Mouse (Mus musculus): ENCODE measurements around the gene Slc1a2. TPM values are rescaled to one million over a fixed set of nuclear protein-coding genes. Genes with fewer than 3 reads are reported as not detected.

The Slc1a2 gene
- polyA plus RNA-seq, 1 experiment, result 0.90 TPM

GRCm38 (mm10) chr2:102730386-102730785, 71.9 kb downstream of the Slc1a2 start:
- Histone ChIP-seq H3K27ac (ENCODE audit: insufficient read depth, low read length) (no peak overlapping the region), H3K4me3 (ENCODE audit: insufficient read depth, low read length) (no peak overlapping the region), H3K4me1 (ENCODE audit: control insufficient read depth, insufficient read depth, low read length) (no peaks in the 10 kb centered on the region)
- no peak for TF ChIP-seq CTCF (IDR thresholded peaks at IDR 0.05; ENCODE audit: borderline replicate concordance, insufficient read depth, low read length)
- TF ChIP-seq POLR2A (IDR thresholded peaks at IDR 0.05; ENCODE audit: low read depth, low read length), result no peak

GRCm38 (mm10) chr2:102730788-102731187, 72.3 kb downstream of the Slc1a2 start:
- TF ChIP-seq CTCF (IDR thresholded peaks at IDR 0.05; ENCODE audit: borderline replicate concordance, insufficient read depth, low read length) (no peak), POLR2A (IDR thresholded peaks at IDR 0.05; ENCODE audit: low read depth, low read length) (no peak)
- Histone ChIP-seq H3K4me1 (ENCODE audit: control insufficient read depth, insufficient read depth, low read length) (no peaks in the 10 kb centered on the region), H3K27ac (ENCODE audit: insufficient read depth, low read length) (no peak overlapping the region), H3K4me3 (ENCODE audit: insufficient read depth, low read length) (no peak overlapping the region)

GRCm38 (mm10) chr2:102733128-102733527, 74.7 kb downstream of the Slc1a2 start:
- no peak overlapping the region for H3K27ac ChIP-seq (ENCODE audit: insufficient read depth, low read length)
- H3K4me3 ChIP-seq (ENCODE audit: insufficient read depth, low read length), result no peak overlapping the region
- TF ChIP-seq POLR2A (IDR thresholded peaks at IDR 0.05; ENCODE audit: low read depth, low read length) (no peak), CTCF (IDR thresholded peaks at IDR 0.05; ENCODE audit: borderline replicate concordance, insufficient read depth, low read length) (no peak)
- no peaks in the 10 kb centered on the region for H3K4me1 ChIP-seq (ENCODE audit: control insufficient read depth, insufficient read depth, low read length)

- no peaks in the 10 kb centered on the region for H3K4me1 ChIP-seq (ENCODE audit: control insufficient read depth, insufficient read depth, low read length)
- H3K27ac ChIP-seq (ENCODE audit: insufficient read depth, low read length), result no peak overlapping the region
- TF ChIP-seq POLR2A (IDR thresholded peaks at IDR 0.05; ENCODE audit: low read depth, low read length), result no peak
- TF ChIP-seq CTCF (IDR thresholded peaks at IDR 0.05; ENCODE audit: borderline replicate concordance, insufficient read depth, low read length), result no peak
These were observed 75.6 kb downstream of the Slc1a2 start for GRCm38 (mm10) chr2:102734055-102734454.

GRCm38 (mm10) chr2:102735031-102735430, 76.6 kb downstream of the Slc1a2 start:
- H3K4me3 ChIP-seq (ENCODE audit: insufficient read depth, low read length), result no peak overlapping the region
- H3K4me1 ChIP-seq (ENCODE audit: control insufficient read depth, insufficient read depth, low read length), result no peaks in the 10 kb centered on the region
- no peak for TF ChIP-seq POLR2A (IDR thresholded peaks at IDR 0.05; ENCODE audit: low read depth, low read length)
- no peak for TF ChIP-seq CTCF (IDR thresholded peaks at IDR 0.05; ENCODE audit: borderline replicate concordance, insufficient read depth, low read length)
- no peak overlapping the region for H3K27ac ChIP-seq (ENCODE audit: insufficient read depth, low read length)

More at GRCm38 (mm10) chr2:102734055-102734454, 75.6 kb downstream of the Slc1a2 start:
- H3K4me3 ChIP-seq (ENCODE audit: insufficient read depth, low read length), result no peak overlapping the region

GRCm38 (mm10) chr2:102735811-102736210, 77.4 kb downstream of the Slc1a2 start:
- Histone ChIP-seq H3K4me1 (ENCODE audit: control insufficient read depth, insufficient read depth, low read length) (no peaks in the 10 kb centered on the region), H3K27ac (ENCODE audit: insufficient read depth, low read length) (no peak overlapping the region), H3K4me3 (ENCODE audit: insufficient read depth, low read length) (no peak overlapping the region)
- TF ChIP-seq POLR2A (IDR thresholded peaks at IDR 0.05; ENCODE audit: low read depth, low read length) (no peak), CTCF (IDR thresholded peaks at IDR 0.05; ENCODE audit: borderline replicate concordance, insufficient read depth, low read length) (no peak)

- Histone ChIP-seq H3K4me3 (ENCODE audit: insufficient read depth, low read length) (no peak overlapping the region), H3K27ac (ENCODE audit: insufficient read depth, low read length) (no peak overlapping the region), H3K4me1 (ENCODE audit: control insufficient read depth, insufficient read depth, low read length) (no peaks in the 10 kb centered on the region)
- TF ChIP-seq POLR2A (IDR thresholded peaks at IDR 0.05; ENCODE audit: low read depth, low read length) (no peak), CTCF (IDR thresholded peaks at IDR 0.05; ENCODE audit: borderline replicate concordance, insufficient read depth, low read length) (no peak)
These were observed 78.0 kb downstream of the Slc1a2 start for GRCm38 (mm10) chr2:102736490-102736889.

- no peak overlapping the region for H3K4me3 ChIP-seq (ENCODE audit: insufficient read depth, low read length)
- no peak overlapping the region for H3K27ac ChIP-seq (ENCODE audit: insufficient read depth, low read length)
- no peaks in the 10 kb centered on the region for H3K4me1 ChIP-seq (ENCODE audit: control insufficient read depth, insufficient read depth, low read length)
- no peak for TF ChIP-seq CTCF (IDR thresholded peaks at IDR 0.05; ENCODE audit: borderline replicate concordance, insufficient read depth, low read length)
- no peak for TF ChIP-seq POLR2A (IDR thresholded peaks at IDR 0.05; ENCODE audit: low read depth, low read length)
These were observed 80.4 kb downstream of the Slc1a2 start for GRCm38 (mm10) chr2:102738852-102739251.

- Histone ChIP-seq H3K27ac (ENCODE audit: insufficient read depth, low read length) (no peak overlapping the region), H3K4me1 (ENCODE audit: control insufficient read depth, insufficient read depth, low read length) (no peaks in the 10 kb centered on the region), H3K4me3 (ENCODE audit: insufficient read depth, low read length) (no peak overlapping the region)
- TF ChIP-seq CTCF (IDR thresholded peaks at IDR 0.05; ENCODE audit: borderline replicate concordance, insufficient read depth, low read length) (no peak), POLR2A (IDR thresholded peaks at IDR 0.05; ENCODE audit: low read depth, low read length) (no peak)
These were observed 84.2 kb downstream of the Slc1a2 start for GRCm38 (mm10) chr2:102742685-102743084.

GRCm38 (mm10) chr2:102743918-102744696, 85.6 kb downstream of the Slc1a2 start:
- H3K4me1 ChIP-seq (ENCODE audit: control insufficient read depth, insufficient read depth, low read length), result no peaks in the 10 kb centered on the region
- H3K4me3 ChIP-seq (ENCODE audit: insufficient read depth, low read length), result no peak overlapping the region
- H3K27ac ChIP-seq (ENCODE audit: insufficient read depth, low read length), result no peak overlapping the region
- TF ChIP-seq POLR2A (IDR thresholded peaks at IDR 0.05; ENCODE audit: low read depth, low read length), result no peak
- no peak for TF ChIP-seq CTCF (IDR thresholded peaks at IDR 0.05; ENCODE audit: borderline replicate concordance, insufficient read depth, low read length)
